Mouse (Mus musculus) cerebellum, adult 9-10 months (tissue): ENCODE measurements around the gene Tns3.

Experiments used
- DNase-seq: peaks from one replicate; pipeline ENCODE4 v3.0.0; 2022

Tns3 gene

DNA sequence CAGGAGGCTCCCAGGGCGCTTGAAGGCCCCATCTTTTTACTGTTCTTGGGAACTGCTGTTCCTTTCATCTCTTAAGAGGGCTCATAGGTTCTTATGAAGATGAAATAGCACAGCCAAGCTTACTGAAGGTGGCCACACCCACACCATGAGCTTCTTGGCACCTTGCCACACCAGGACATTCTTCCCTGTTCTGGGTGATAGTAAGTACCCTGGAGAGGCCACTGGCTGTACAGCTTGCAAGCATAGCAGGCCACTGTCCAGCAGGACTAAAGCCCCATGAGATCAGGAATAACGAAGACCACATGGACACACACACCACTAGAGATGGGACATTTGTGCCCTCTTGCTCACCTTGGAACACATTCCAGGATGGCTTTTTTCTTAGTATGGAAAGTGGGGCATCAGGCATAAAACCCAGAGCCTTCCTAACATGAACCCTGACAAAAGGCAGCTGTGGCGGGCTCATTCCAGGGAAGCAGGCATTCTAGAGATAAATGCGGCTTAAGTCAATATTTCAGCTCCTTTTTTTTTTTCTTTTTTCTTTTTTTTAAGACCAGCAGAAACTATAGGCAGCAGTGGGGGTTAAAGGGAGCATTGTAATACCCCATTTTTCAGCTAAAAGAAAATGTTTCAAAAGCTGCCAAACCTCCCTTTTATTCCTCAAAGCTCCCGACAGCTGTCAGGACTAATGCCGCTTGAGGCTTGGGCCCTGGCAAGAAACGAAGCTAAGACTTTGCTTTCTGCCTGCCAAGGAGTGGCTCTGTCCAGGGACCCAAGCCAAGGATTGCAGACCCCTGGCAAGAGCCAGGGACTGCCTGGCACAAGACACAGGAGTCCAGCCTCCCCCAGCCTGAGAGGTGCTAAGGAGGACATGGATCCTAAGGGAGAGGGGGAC lies 150.7 kb downstream of the Tns3 start:
- no peak for DNase-seq

DNA sequence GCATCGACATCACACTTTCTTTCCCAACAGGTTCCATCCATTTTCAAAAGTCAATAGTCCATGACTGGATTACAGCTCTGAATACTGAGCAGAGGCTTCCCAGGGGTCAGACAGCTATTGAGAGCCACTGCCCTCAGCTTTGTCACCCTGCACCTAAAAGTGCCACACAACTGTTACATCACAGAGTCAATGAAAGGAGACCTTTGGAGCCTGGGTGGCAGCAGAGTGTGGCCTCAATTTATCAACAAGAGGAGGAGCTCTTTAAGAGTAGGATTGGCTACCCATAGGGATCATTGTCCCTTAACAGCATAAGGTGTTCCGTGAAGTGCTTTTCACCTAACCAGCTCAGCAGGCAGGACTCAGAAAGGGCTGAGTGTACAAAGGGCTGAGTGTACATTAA lies 154.0 kb downstream of the Tns3 start:
- DNase-seq = no peak

DNA sequence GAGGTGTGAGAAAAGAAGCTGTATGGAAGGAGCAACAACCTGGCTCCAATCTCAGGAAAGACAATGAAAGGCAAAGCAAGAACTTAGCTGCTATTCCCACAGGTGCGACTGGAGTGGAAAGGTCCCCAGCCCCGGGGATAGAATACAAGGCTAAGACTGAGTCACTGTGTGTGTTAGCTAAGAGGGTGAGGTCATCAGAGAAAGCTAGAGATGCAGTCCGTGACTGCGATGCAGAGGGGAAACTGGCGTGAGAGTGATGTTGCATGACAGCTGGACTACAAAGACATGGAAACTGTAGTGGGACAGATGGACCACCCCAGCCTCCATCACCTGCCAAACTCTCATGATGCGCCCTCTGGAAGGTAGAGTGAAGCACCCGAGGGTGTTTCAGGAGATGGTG lies 154.7 kb downstream of the Tns3 start:
- DNase-seq = no peak

DNA sequence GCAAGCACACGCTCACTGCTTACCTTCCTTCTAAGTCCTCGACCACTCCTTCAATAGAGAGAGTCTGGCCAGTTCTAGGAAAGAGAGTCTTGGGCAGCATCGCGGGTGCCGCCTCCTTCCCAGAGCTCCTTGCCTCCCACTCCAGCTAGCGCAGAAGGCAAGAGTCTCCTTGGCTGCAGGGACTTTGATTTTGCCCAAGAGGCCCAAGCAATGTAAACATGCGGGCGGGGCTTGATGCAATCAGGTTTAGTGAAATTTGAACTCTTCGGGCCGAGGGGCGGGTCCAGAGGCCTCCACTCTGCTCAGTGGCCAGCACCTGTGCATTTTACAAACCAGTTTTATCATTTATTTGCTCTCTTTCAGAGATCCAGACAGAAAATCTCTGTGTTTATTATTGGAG lies 160.6 kb downstream of the Tns3 start:
- DNase-seq = no peak

DNA sequence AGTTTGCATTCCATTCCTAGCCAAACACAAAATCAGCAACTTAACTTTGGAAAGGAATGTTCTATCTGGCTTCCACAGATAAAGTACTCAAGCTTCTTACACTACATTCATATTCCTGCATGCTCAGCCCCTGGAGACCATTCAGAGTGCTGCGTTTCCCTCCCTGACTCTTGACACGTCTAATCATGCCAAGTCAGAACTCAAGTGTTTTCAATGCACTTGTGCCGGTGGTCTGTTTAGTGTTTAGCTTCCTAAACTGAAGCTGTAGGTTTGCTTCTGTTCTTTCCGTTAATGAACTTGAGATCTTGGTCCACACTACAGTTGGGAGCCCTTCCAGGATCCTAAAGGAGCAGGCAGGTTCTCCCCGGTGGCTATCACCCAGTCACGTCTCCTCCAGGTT lies 163.5 kb downstream of the Tns3 start:
- DNase-seq = no peak

DNA sequence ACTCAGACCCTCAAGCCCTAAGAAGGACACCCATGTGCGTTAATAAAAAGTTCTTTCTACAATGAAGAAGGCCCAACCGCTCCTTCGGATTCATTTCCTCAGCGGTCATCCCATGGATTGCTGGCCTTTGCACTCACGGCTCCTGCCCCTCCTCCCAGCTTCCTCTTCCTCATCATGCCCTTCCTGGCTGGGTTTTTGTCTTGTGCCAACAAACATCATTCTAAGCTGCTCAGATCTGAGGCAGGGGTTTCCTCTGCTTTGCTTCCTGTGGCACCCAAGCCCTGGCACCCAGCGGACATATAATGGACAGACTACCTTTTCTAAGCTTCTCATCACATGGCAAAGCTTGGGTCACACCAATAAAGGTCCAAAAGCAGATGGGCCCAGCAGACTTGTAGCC lies 167.2 kb downstream of the Tns3 start:
- DNase-seq = no peak

DNA sequence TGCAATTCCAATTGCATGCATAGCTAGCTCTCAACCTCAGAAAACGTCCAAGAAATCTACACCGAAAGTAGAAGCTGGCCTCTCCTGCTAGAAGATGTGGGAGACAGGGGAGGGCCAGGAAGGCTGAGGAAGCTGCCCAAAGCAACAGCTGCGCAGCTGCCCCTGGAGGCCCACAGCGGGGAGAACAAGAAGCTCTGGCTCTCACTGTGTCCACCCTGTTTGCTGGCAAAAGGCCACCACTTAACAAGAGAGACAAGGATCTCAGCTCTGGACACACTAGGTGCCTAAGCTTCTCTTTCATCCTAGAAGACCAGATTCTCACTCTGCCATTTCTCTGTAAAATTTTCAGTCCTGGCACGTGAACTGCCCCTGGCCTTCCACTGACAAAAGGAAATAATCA lies 167.6 kb downstream of the Tns3 start:
- no peak for DNase-seq

DNA sequence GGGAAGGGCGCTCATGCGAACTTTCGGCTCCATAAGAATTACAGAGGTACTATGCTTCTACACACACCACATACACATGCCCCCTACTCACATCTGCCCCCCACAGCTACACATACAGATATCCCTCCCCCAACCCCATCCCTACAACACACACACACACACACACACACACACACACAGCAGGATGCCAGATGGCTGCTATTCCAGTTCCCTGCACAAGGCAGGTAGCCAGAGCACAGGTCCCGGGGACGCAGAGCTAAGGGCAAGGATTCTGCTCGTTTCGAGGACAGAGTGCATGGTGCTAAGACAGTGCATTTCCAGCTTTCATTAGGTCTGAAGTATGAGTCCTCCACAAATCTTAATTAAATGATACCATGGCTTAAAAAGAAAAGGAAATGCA lies 168.5 kb downstream of the Tns3 start:
- peak; percentile 51 for DNase-seq

DNA sequence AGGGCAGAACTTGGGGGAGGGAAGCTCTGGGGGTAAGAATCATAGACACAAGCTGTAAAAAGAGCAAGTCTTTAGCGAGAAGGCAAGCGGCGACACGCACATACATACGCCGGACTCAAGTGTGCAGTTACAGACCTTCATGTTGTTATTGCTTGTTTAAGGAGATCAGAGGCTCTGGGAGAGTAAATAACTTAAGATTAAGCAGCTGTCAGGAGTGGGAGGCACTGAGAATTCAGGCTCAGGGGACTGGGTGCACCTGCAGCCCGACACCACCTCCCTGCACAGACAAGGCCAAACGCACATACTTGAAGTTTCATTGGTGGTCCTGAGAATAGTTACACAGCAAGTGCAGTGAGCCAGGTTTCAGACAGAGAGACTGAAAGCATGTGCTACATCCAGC lies 169.3 kb downstream of the Tns3 start:
- no peak for DNase-seq

DNA sequence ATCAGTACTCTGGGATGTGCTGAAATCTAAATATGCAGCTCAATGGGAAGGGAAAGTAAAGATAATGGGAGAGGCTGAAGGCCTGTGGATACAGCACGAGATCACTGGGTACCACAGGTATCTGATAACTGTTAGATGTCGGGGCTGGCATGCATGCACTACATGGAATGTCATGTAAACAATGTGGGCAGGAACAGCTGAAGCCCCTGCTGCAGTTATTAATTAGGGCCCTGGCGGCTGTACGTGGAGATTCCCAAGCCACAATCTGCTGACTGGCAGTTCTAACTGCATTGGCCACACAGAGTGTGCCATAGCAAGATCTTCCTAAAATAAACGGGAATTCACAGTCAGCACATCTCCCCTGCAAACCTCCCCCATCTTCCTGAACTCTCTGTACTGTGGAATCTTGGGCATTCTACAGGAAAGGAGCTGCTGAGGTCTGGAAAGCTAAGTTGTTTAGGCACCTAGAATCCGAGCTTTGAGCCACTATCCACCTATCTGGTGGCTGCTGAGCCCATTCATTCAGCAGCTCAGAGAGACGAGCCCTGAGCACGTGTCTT lies 170.3 kb downstream of the Tns3 start:
- DNase-seq = no peak

DNA sequence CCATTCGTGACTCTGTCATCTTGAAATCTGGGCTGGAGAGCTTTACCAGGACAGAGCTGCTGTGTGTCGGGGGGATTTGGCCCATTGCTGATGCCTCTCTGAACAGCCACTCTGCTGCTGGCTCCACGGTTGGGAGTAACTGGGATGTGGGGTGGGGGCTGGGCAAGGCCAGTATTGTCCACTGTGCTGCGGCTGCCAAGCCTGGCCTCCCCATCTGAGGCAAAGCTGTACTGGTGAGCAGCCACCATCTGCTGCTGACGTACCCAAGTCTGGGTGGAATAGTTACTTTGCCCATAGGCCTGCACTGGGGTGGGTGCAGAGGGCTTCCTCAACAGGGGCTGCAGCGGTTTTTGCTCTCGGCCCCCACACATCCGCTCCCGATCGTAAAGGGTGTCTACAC lies 172.0 kb downstream of the Tns3 start:
- DNase-seq = no peak

DNA sequence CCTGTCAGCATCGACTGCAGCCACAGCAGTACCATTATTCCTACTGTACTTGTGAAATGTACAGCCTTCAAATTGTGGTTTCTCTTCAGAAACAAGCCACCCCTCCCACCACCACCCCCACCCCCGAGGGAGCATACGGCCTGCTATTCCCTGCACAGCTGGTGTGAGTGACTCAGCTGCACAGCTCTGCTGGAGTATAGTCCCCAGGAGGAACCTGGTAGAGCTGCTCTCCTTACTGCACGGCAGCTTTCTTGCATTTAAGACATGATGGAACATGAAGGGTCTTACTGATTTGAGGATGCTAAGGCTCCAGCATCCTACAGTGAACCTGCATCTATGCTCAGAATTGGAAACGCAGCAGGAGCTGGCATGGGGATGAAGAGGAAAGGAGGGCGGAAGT lies 176.1 kb downstream of the Tns3 start:
- DNase-seq = no peak

DNA sequence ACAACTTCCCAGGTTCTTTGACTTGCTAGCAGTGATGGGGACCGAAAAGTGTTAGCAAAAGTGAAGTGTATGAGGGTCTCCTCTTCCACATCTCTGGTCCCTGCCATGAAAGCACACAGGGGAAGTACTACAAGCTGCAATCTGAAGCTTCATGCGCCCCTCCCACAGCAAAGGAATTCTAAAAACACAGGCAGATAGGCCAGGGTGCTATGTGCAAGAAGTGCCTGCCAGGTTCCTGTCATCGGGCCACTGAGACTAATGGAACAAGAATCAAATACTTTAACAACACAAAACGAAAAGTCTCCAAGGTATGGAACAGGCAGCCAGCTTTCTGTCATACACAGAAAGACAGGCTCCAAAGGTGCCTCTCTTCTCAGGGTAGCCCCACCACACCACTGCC lies 177.8 kb downstream of the Tns3 start:
- no peak for DNase-seq

DNA sequence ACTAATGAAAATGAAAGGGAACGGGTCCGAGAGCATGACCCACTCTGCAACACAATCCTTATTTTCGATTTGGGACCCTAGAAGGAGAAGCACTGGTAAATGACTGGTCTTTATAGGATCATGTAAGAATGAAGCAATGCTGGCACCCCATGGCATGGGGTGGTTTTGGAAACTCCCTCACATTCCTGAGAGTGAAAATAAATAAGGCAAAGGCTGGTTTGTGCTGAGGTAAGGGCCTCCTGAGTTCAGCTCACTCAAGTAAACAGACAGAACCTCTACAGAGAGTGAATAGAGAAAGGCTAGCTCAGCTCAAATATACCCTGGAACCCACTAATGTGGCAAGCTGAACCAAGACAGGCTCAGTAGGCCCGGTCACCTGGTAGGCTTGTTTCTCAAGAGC lies 179.8 kb downstream of the Tns3 start:
- DNase-seq = no peak

DNA sequence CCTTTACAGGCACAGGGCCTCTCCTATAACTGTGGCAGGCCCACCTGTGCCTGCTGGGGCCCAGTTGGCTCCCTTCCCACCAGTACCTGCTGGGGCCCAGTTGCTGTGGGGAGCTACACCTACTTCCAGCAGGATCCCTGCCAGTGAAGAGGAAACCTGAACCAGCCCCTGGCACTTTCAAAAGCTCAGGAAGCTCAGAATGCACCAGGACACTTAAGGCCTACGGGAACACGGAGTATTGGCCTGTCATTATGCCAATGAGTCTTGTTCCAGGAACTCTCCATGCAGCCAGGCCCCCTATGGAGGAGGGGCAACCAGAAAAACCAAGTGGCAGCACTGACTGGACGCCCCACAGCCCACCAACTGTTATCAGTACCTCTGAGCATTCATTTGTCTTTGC lies 181.6 kb downstream of the Tns3 start:
- DNase-seq = no peak

DNA sequence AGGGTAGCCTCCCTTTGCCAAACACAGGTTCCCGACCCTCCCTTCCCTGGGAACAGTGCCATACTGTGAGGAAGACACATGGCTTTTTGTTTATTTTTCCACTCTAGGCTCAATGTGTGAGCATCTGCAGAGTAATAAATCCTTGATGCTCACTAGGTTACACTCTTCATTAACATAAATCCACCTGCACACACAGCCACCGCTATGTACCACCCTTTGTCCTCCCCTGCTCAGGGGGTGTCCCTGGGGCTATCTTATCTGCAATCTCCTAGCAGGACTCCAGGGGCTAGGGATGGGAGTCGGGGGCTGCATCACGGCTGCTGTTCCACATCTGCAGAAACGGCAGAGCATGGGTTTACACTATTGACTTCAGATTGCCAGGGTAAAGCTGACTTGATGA lies 182.4 kb downstream of the Tns3 start:
- DNase-seq = no peak

DNA sequence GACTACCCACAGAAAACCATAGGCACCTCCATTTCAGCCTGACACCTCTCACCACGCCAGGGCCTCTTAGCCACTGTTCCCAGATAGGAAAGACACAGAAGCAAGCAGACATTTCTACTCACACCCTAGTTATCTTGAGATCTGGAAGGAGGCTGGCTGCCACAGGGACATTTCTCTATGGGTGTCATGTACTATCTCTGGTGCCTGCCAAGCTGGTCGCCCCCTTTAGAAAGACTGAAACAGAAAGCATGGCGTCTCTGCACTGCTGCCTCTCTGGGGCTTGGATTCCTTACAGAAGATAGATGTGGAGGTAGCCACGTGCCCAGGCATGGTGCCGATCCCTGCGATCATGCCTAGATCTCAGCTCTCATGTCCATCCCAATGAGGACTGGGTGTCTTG lies 182.8 kb downstream of the Tns3 start:
- DNase-seq = no peak

DNA sequence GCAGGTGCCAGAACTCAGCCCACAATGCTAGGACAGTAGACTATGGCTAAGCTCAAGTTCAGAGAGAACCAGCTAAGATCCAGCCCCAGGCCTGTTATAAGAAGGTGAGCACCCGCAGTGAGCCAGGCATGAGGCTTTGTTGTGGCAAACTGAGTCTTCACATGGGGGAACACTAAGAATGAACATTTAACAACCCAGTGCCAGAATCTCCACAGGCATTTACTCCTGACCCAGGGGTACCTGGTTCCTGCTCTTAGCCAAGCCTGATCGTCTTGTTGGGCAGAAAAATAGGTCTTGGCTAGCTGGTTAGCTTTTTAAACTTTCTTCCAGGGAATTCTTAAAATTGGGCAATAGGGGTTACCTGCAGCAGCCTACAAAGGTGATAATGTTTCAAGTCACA lies 184.5 kb downstream of the Tns3 start:
- DNase-seq = no peak

DNA sequence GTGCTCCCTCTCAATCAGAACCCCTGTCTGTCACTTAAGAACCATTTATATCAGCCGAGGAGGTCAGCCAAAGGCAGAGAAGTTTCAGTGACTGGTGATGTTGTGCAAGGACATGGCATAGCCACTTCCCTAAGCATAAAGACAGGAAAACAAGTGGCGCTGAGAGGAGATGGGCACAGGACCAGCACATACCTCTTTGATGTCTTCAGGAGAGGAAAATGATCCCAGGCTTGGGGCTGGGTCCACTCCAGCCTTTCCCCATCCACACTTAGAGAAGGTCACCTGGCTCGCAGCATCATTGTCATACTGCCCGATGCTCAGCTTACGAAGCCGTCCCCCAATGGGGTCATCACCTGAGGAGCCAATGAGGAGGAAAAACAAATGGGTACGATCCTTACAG lies 185.0 kb downstream of the Tns3 start:
- DNase-seq = no peak

DNA sequence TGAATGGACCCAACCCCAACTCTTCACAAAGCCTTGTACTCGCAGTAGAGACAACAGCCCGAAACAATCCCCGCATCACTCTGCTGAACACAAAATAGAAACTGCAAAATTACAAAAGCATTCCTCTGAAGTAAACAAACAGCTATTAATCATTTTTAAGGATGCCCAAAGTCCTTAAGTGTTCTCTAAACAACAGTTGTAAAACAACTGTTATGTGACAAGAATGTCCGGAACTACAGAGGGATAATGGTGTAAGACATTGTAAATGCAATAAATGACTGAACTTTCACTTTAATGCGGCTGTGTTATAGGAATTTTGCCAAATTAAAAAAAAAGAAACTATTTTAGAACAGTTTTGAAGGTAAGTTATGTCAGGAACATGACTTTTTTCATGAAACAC lies 190.7 kb downstream of the Tns3 start:
- no peak for DNase-seq

DNA sequence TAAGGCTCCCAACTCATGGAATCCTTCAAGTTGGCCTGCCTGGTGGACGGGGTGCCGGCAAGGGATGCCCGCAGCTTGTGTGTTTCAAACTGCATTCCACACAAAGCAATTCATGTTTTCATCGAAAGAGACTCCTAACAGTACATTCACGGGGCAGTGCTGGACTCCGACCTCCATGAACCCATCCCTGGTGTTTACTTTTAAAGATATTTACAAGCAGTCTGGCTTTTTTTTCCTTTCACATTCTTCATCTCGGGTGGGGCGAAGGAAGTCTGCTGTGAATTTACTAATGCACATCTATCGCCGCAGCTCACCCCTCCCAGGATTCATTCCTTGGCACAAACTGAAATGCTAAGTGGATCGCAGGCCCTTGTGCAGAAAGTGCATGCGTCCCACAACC lies 191.9 kb downstream of the Tns3 start:
- DNase-seq = no peak

DNA sequence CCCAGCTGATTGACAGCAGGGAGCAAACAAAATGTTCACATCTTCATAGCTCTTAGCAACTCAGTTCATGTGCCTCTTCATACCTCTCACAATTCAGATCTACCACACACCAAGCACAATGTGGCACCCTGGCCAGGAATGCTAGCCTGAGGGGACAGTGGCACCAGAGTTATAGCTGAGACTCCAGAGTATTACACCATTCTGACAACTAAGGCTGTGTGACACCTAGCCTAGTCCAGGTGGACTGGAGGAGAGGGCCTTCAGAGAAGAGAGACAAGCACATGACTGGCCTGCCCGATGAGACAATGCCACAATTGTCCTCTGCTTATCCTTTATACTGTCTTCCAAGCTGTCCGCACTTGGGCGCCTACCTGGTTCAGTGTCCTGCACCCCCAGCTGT lies 192.8 kb downstream of the Tns3 start:
- no peak for DNase-seq

DNA sequence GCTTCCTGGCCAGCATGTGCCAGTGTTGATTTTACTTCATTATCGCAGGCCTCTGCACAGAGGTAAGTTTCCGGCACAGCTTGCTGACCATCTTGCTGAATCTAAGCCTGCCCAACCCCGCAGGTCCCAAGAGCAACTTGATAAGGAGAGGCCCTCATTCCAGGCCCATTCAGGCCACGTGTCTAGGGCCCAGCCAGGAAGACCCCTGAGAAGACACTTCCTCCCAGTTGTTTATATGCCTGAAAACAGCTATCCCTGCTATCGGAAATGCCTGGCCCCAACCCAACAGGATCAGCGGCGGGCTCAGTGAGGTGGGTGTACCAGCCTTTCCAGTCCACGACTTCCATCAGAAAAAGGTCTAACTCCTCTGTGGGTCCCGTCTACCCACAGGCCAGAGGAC lies 194.8 kb downstream of the Tns3 start:
- no peak for DNase-seq

DNA sequence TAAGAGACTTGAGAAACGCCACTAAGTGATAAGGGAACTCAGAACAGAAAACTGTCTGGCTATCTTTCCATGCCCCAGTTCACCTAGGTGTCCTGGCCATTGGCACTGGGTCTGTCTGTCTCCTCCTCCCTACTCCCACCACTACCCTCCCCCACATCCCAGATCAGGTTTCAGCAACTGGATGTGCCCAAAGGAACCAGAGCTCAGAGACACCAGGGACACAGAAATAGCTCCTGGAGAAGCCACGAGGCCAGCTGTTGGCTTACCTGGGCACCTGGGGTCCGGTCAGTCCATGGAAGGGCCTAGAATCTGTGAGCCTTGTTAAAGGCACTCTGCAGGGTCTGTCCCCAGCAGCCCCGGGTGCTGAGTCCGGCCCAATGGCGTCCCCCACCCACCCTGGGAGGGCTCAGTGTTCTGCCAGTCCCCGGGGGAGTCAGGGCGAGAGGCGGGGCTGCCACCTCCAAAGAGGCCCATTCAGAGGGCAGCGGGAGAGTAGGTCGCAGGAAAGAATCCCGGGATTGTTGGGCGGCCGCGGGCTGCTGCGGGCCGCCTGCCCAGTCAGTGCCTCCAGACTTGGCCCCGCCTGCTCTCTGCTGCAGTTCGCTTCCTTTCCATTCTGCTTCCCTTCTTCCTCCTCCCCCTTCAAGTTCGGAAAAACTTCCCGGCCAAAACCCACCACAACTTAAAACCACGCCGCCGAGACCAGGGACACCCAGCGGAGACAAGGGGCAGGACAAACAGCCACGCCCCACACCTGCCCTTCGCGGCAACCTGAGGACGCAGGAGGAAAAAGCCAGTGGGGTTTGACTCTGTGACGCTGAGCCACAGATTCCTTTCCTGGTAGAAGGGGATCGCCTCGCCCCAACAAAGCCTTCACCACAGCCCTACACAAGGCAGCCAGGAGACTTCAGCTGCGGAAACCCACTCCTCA lies 195.9 kb downstream of the Tns3 start:
- DNase-seq = peak; percentile 51
